Mouse (Mus musculus): ENCODE data around the gene Smim15.

DNA sequence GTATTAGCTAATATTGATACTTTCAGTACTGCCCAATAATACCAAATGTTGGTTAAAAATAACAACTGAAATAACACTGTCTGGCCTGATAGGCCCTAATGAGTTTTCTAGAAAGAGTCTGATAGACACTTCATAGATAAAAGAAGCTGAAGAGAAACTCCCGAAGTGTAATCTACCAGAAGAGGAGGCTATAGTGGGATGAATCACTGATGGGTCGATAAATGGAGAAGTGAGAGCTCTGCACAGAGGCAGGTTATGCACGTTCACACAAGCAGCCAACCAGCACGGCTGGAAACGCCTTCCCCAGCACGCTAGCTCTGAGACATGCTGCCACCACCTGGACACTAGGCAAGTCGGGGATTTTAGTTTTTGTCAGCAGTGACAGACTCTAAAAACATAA lies 2.9 kb upstream of the Smim15 start:
- TF ChIP-seq POLR2A (IDR thresholded peaks at IDR 0.05; ENCODE audit: borderline replicate concordance, extremely low read depth, insufficient read depth, insufficient read length, poor library complexity, severe bottlenecking) (no peak), CTCF (IDR thresholded peaks at IDR 0.05; ENCODE audit: borderline replicate concordance, extremely low read depth, insufficient read depth, insufficient read length) (peak; percentile 71)
